Mouse (Mus musculus) CH12.LX (cell line): ENCODE data around the gene Ift43. TPM values are rescaled to one million over a fixed set of nuclear protein-coding genes. Genes with fewer than 3 reads are reported as not detected.

Source experiments
- DNase-seq: peaks from one replicate; pipeline ENCODE4 v3.0.0-alpha.2; 2013; ENCODE audit errors: extremely low read depth
- H3K27ac ChIP-seq: 2 replicates; pipeline ENCODE4 v1.5.1; 2012; ENCODE audit warnings: low read depth, mild to moderate bottlenecking, control low read depth, moderate library complexity; ENCODE audit not compliant: insufficient read depth
- H3K27me3 ChIP-seq: replicated peaks from 2 replicates; pipeline ENCODE3; 2012; ENCODE audit warnings: inconsistent platforms
- H3K36me3 ChIP-seq, 2 experiments: replicated peaks in 1 of 2; 2 replicates each; pipeline versions ENCODE3 to v1.6.1; 2012; ENCODE audit warnings: inconsistent platforms in 1 of 2, low read length in 1 of 2, mild to moderate bottlenecking in 1 of 2, mixed read lengths in 1 of 2, moderate library complexity in 1 of 2; ENCODE audit not compliant: control insufficient read depth in 1 of 2, insufficient read depth in 1 of 2
- H3K4me1 ChIP-seq, 2 experiments: 2 replicates each; pipeline ENCODE4 v1.6.1; 2012; ENCODE audit warnings: inconsistent platforms in 1 of 2, moderate library complexity in 1 of 2; ENCODE audit not compliant: insufficient read depth in 2 of 2, control insufficient read depth in 1 of 2
- H3K4me2 ChIP-seq: 2 replicates; pipeline ENCODE4 v1.6.1; 2012; ENCODE audit warnings: low read depth, mild to moderate bottlenecking, control low read depth; ENCODE audit not compliant: poor library complexity, insufficient read depth, severe bottlenecking
- H3K4me3 ChIP-seq, 3 experiments: fragments of 150-350 bp in 1 of 3; sonication (generic) in 1 of 3; replicated peaks in 1 of 3; 2 replicates each; pipeline versions ENCODE3 to v1.5.1; 2011 to 2012; ENCODE audit warnings: low read depth in 2 of 3, low read length in 2 of 3, mild to moderate bottlenecking in 2 of 3, moderate library complexity in 2 of 3, control low read depth in 1 of 3, improper control_type of control experiment in 1 of 3, inconsistent platforms in 1 of 3, mixed read lengths in 1 of 3; ENCODE audit not compliant: poor library complexity in 1 of 3
- H3K79me2 ChIP-seq: replicated peaks from 2 replicates; pipeline ENCODE4 v1.6.1; 2012; ENCODE audit warnings: mild to moderate bottlenecking, moderate library complexity; ENCODE audit not compliant: control insufficient read depth, poor library complexity, insufficient read depth, severe bottlenecking; ENCODE audit errors: extremely low read depth
- H3K9ac ChIP-seq: 2 replicates; pipeline ENCODE4 v1.6.1; 2012; ENCODE audit warnings: low read depth, mild to moderate bottlenecking, control low read depth, moderate library complexity; ENCODE audit not compliant: insufficient read depth
- H3K9me3 ChIP-seq: replicated peaks from 2 replicates; pipeline ENCODE3; 2012; ENCODE audit warnings: low read length, inconsistent platforms, mixed read lengths
- ELF1 ChIP-seq: IDR thresholded peaks from 2 replicates; pipeline ENCODE4 v1.6.1; 2014; ENCODE audit warnings: low read depth, mild to moderate bottlenecking, inconsistent platforms, low read length, improper control_type of control experiment
- HCFC1 ChIP-seq: IDR thresholded peaks from 2 replicates; pipeline ENCODE4 v1.6.1; 2012; ENCODE audit warnings: low read depth, mild to moderate bottlenecking, inconsistent platforms, low read length, improper control_type of control experiment
- JUN ChIP-seq: IDR thresholded peaks from 2 replicates; pipeline ENCODE4 v1.6.1; 2011; ENCODE audit warnings: low read depth, mild to moderate bottlenecking, low read length, improper control_type of control experiment, moderate library complexity; ENCODE audit not compliant: insufficient read depth
- JUND ChIP-seq: conservative IDR thresholded peaks from 2 replicates; pipeline ENCODE4 v1.6.1; 2011; ENCODE audit warnings: low read depth, low read length, improper control_type of control experiment
- KAT2A ChIP-seq: IDR thresholded peaks from 2 replicates; pipeline ENCODE4 v1.6.1; 2012; ENCODE audit warnings: low read length, improper control_type of control experiment, inconsistent platforms; ENCODE audit not compliant: insufficient replicate concordance
- MAFK ChIP-seq: IDR thresholded peaks from 2 replicates; pipeline ENCODE4 v1.6.1; 2011; ENCODE audit warnings: low read length, improper control_type of control experiment; ENCODE audit not compliant: insufficient replicate concordance
- MAX ChIP-seq: IDR thresholded peaks from 2 replicates; pipeline ENCODE4 v1.6.1; 2011; ENCODE audit warnings: low read length, improper control_type of control experiment
- MAZ ChIP-seq: IDR thresholded peaks from 2 replicates; pipeline ENCODE4 v1.6.1; 2012; ENCODE audit warnings: low read depth, mild to moderate bottlenecking, inconsistent platforms, low read length, improper control_type of control experiment, moderate library complexity
- MXI1 ChIP-seq: IDR thresholded peaks from 2 replicates; pipeline ENCODE4 v1.6.1; 2011; ENCODE audit warnings: mild to moderate bottlenecking, low read depth, low read length, improper control_type of control experiment
- MYC ChIP-seq: IDR thresholded peaks from 2 replicates; pipeline ENCODE4 v1.6.1; 2011; ENCODE audit warnings: low read depth, mild to moderate bottlenecking, improper control_type of control experiment, low read length
- NELFE ChIP-seq: IDR thresholded peaks from 2 replicates; pipeline ENCODE4 v1.6.1; 2011; ENCODE audit warnings: low read depth, low read length, improper control_type of control experiment
- NRF1 ChIP-seq: IDR thresholded peaks from 2 replicates; pipeline ENCODE4 v1.6.1; 2014; ENCODE audit warnings: low read depth, mild to moderate bottlenecking, inconsistent platforms, low read length, improper control_type of control experiment, moderate library complexity
- PAX5 ChIP-seq: IDR thresholded peaks from 2 replicates; pipeline ENCODE4 v1.6.1; 2012; ENCODE audit warnings: low read length, inconsistent platforms, mixed read lengths
- POLR2A ChIP-seq: IDR thresholded peaks from 2 replicates; pipeline ENCODE4 v1.6.1; 2011; ENCODE audit warnings: low read depth, mild to moderate bottlenecking, improper control_type of control experiment, low read length
- SIN3A ChIP-seq: IDR thresholded peaks from 2 replicates; pipeline ENCODE4 v1.6.1; 2012; ENCODE audit warnings: low read length, improper control_type of control experiment, inconsistent platforms
- SMC3 ChIP-seq: IDR thresholded peaks from 2 replicates; pipeline ENCODE4 v1.6.1; 2011; ENCODE audit warnings: low read depth, low read length, improper control_type of control experiment
- TBP ChIP-seq: conservative IDR thresholded peaks from 2 replicates; pipeline ENCODE4 v1.6.1; 2011; ENCODE audit warnings: low read depth, low read length, improper control_type of control experiment
- UBTF ChIP-seq: IDR thresholded peaks from 2 replicates; pipeline ENCODE4 v1.6.1; 2012; ENCODE audit warnings: low read depth, mild to moderate bottlenecking, inconsistent platforms, low read length, improper control_type of control experiment, moderate library complexity
- USF1 ChIP-seq: IDR thresholded peaks from 2 replicates; pipeline ENCODE4 v1.6.1; 2014; ENCODE audit warnings: low read depth, mild to moderate bottlenecking, inconsistent platforms, low read length, improper control_type of control experiment
- ZKSCAN1 ChIP-seq: IDR thresholded peaks from 2 replicates; pipeline ENCODE4 v1.6.1; 2012; ENCODE audit warnings: low read depth, inconsistent platforms, low read length, improper control_type of control experiment, borderline replicate concordance
- dilution Hi-C: fragments of 300-500 bp; cut with MboI; formaldehyde crosslinking; loops from 2 replicates; pipeline ENCODE4 v1.14.3; 2020; ENCODE audit warnings: low sequenced_read_pairs; ENCODE audit not compliant: extremely low pct_unique_long_range_greater_than_20kb, extremely low pct_ligation_motif_present
- in situ Hi-C: fragments of 300-500 bp; cut with MboI; formaldehyde crosslinking; loops from 3 replicates; pipeline ENCODE4 v1.14.3; 2019; ENCODE audit warnings: low sequenced_read_pairs, low pct_ligation_motif_present, low pct_unique_long_range_greater_than_20kb, mixed read lengths
- polyA plus RNA-seq: library from polyadenylated mRNA; unstranded; fragments of >175 nt; gene quantifications from 2 replicates; pipeline ENCODE4 v1.2.1, GENCODE M21; 2012; ENCODE audit warnings: low read depth; ENCODE audit not compliant: insufficient read length
- total RNA-seq, 2 experiments: library from RNA; depleted of rRNA; stranded (reverse); fragments of 300-350 nt in 1 of 2; fragments of >200 nt in 1 of 2; gene quantifications; 2 replicates each; pipeline ENCODE4 v1.2.3; 2012 to 2014

The Ift43 gene
- total RNA-seq (2012; rRNA removed) (5.6 and 8.6 TPM in 2 replicates), total RNA-seq (2014; rRNA removed) (2.2 and 2.8 TPM in 2 replicates), polyA plus RNA-seq (1.9 and 2.0 TPM in 2 replicates)

- Histone ChIP-seq H3K4me2 (peak within 1 kb of the TSS; percentile 81), H3K4me3 (peak within 1 kb of the TSS; percentile 53 to 71 (median 68)), H3K9me3 (no peaks in the 10 kb centered on the region), H3K4me1 (peaks cover 0 to 3% of the 10 kb centered on the region in 2 experiments; a peak in 1 of 4 replicates), H3K27me3 (peaks cover 27% of the 10 kb centered on the region), H3K27ac (no peak within 1 kb of the TSS), H3K79me2 (no peaks in the 10 kb centered on the region), H3K9ac (peak within 1 kb of the TSS; percentile 37), H3K36me3 (no peaks in the 10 kb centered on the region)
- DNase-seq = peak; percentile 35
- in situ Hi-C loops = no loop called here
- dilution Hi-C loops = no loop called here
- no peak for TF ChIP-seq JUND
- TF ChIP-seq UBTF = no peak
- TF ChIP-seq USF1 = no peak
- peak; percentile 78 for TF ChIP-seq ELF1
- TF ChIP-seq NRF1 = 0 out of 2 replicates have a peak, but pooled peaks have one; percentile 11
- TF ChIP-seq SIN3A = peak; percentile 93
- TF ChIP-seq ZKSCAN1 = no peak
- TF ChIP-seq KAT2A = no peak
- no peak for TF ChIP-seq PAX5
- peak; percentile 49; the same call in 1 of the 2 replicates for TF ChIP-seq HCFC1
- TF ChIP-seq MYC = no peak
- TF ChIP-seq SMC3 = no peak
- peak; percentile 80 for TF ChIP-seq MXI1
- TF ChIP-seq MAX = 0 out of 2 replicates have a peak, but pooled peaks have one; percentile 26
- TF ChIP-seq TBP = no peak
- 0 out of 2 replicates have a peak, but pooled peaks have one; percentile 34 for TF ChIP-seq NELFE
- TF ChIP-seq POLR2A = peak; percentile 51; the same call in 1 of the 2 replicates
Measured at GRCm38 (mm10) chr12:86082481-86083012, at the start of gene Ift43. TSS of gene Ift43 (plus strand) at chr12:86082541.

GRCm38 (mm10) chr12:86035586-86035985 is 46.8 kb upstream of the Ift43 start:
- no peak overlapping the region for H3K9ac ChIP-seq
- no peaks in the 10 kb centered on the region for H3K79me2 ChIP-seq
- no peaks in the 10 kb centered on the region for H3K4me1 ChIP-seq
- peaks cover 0 to 4% of the 10 kb centered on the region in 2 experiments for H3K36me3 ChIP-seq
- DNase-seq = no peak
- dilution Hi-C loops = no loop called here
- H3K27ac ChIP-seq = no peak overlapping the region
- H3K4me3 ChIP-seq = no peak overlapping the region
- H3K4me2 ChIP-seq = no peak overlapping the region
- no peaks in the 10 kb centered on the region for H3K27me3 ChIP-seq
- H3K9me3 ChIP-seq = no peaks in the 10 kb centered on the region
- in situ Hi-C loops = no loop called here
- no peak for TF ChIP-seq MAFK
- TF ChIP-seq MAZ = no peak
- TF ChIP-seq JUN = no peak
- no peak for TF ChIP-seq TBP
